Mouse (Mus musculus): ENCODE measurements around the gene Tnk2. TPM values are rescaled to one million over a fixed set of nuclear protein-coding genes. Genes with fewer than 3 reads are reported as not detected.

The Tnk2 gene
- total RNA-seq, 2 experiments from 2014 or later, result 40.0 to 44.8 TPM

- DNase-seq, result no peak
- intact Hi-C loops (cut with DNase I), result no loop called here
Measured at GRCm38 (mm10) chr16:32672861-32673560, 29.3 kb downstream of the Tnk2 start.

GRCm38 (mm10) chr16:32674121-32674740, 30.6 kb downstream of the Tnk2 start:
- no peak for DNase-seq
- intact Hi-C loops (cut with DNase I), result no loop called here

GRCm38 (mm10) chr16:32677040-32677700, 33.5 kb downstream of the Tnk2 start:
- no peak for DNase-seq

GRCm38 (mm10) chr16:32677903-32678302, 34.2 kb downstream of the Tnk2 start:
- intact Hi-C loops (cut with DNase I), result no loop called here
- no peak for DNase-seq

More at GRCm38 (mm10) chr16:32677040-32677700, 33.5 kb downstream of the Tnk2 start:
- intact Hi-C loops (cut with DNase I), result no loop called here

GRCm38 (mm10) chr16:32678812-32679211, 35.1 kb downstream of the Tnk2 start:
- intact Hi-C loops (cut with DNase I), result no loop called here

GRCm38 (mm10) chr16:32679976-32680375, 36.3 kb downstream of the Tnk2 start:
- intact Hi-C loops (cut with DNase I), result loop anchor here (5.0 kb wide), 1 partner anchor 173 kb away; no protein-coding TSS in a partner anchor
- no peak for DNase-seq

More at GRCm38 (mm10) chr16:32678812-32679211, 35.1 kb downstream of the Tnk2 start:
- no peak for DNase-seq

- intact Hi-C loops (cut with DNase I), result loop anchor here (5.0 kb wide), 1 partner anchor 174 kb away; no protein-coding TSS in a partner anchor
- DNase-seq, result no peak
Measured at GRCm38 (mm10) chr16:32680806-32681205, 37.1 kb downstream of the Tnk2 start.

- intact Hi-C loops (cut with DNase I), result loop anchor here (1.0 to 5.0 kb wide), 2 partner anchors 23 to 175 kb away; no protein-coding TSS in a partner anchor
- DNase-seq, result peak in 1 of 2 experiments; percentile 66
Measured at GRCm38 (mm10) chr16:32682194-32682593, 38.5 kb downstream of the Tnk2 start.

GRCm38 (mm10) chr16:32682841-32683240, 39.2 kb downstream of the Tnk2 start:
- intact Hi-C loops (cut with DNase I), result loop anchor here (1.0 to 5.0 kb wide), 2 partner anchors 24 to 176 kb away; no protein-coding TSS in a partner anchor
- no peak for DNase-seq

- DNase-seq, result no peak
- intact Hi-C loops (cut with DNase I), result loop anchor here (5.0 kb wide), 1 partner anchor 176 kb away; no protein-coding TSS in a partner anchor
Measured at GRCm38 (mm10) chr16:32683343-32683742, 39.7 kb downstream of the Tnk2 start.

- intact Hi-C loops (cut with DNase I), result no loop called here
- DNase-seq, result no peak
Measured at GRCm38 (mm10) chr16:32685405-32685804, 41.7 kb downstream of the Tnk2 start.

GRCm38 (mm10) chr16:32685998-32686397, 42.3 kb downstream of the Tnk2 start:
- DNase-seq, result no peak
- intact Hi-C loops (cut with DNase I), result no loop called here

- no peak for DNase-seq
- intact Hi-C loops (cut with DNase I), result no loop called here
Measured at GRCm38 (mm10) chr16:32687221-32687620, 43.5 kb downstream of the Tnk2 start.

- DNase-seq, result no peak
- intact Hi-C loops (cut with DNase I), result loop anchor here (1.0 kb wide), 1 partner anchor 50 kb away; no protein-coding TSS in a partner anchor
Measured at GRCm38 (mm10) chr16:32688770-32689169, 45.1 kb downstream of the Tnk2 start.

- intact Hi-C loops (cut with DNase I), result loop anchor here (1.0 kb wide), 1 partner anchor 51 kb away; no protein-coding TSS in a partner anchor
- peak in 1 of 2 experiments; percentile 56 for DNase-seq
Measured at GRCm38 (mm10) chr16:32689501-32689900, 45.8 kb downstream of the Tnk2 start.

GRCm38 (mm10) chr16:32696841-32697464, 53.3 kb downstream of the Tnk2 start:
- intact Hi-C loops (cut with DNase I), result loop anchor here (5.0 kb wide), 1 partner anchor 115 kb away; the partner anchor contains the start of gene Smbd1
- no peak for DNase-seq

GRCm38 (mm10) chr16:32697665-32698446, 54.2 kb downstream of the Tnk2 start:
- intact Hi-C loops (cut with DNase I), result loop anchor here (5.0 kb wide), 1 partner anchor 114 kb away; the partner anchor contains the start of gene Smbd1
- DNase-seq, result no peak

- intact Hi-C loops (cut with DNase I), result loop anchor here (5.0 kb wide), 1 partner anchor 114 kb away; the partner anchor contains the start of gene Smbd1
- DNase-seq, result no peak
Measured at GRCm38 (mm10) chr16:32698550-32698949, 54.9 kb downstream of the Tnk2 start.

GRCm38 (mm10) chr16:32703312-32703912, 59.7 kb downstream of the Tnk2 start:
- intact Hi-C loops (cut with DNase I), result no loop called here
- DNase-seq, result no peak
